In genomic region chr1:144379991-144380594, GRCm38 (mm10) we compare ENCODE assay signal across 9 mouse cellular contexts.
DNase-seq lines count a peak whose midpoint lies in the region; ATAC-seq lines count a peak whose summit lies in the region.
"Had no signal": no experiment of that assay in that cellular context is flagged by ENCODE, and none has a peak within 500 bp of the region (broad histone marks: within the 10 kb centered on the region; RNA-seq: fewer than 3 reads in every experiment).

No protein-coding gene starts in this region.

- no peaks in the 10 kb centered on the region for H3K27me3 ChIP-seq in hindbrain, embryonic 14.5 days (ENCODE audit: control insufficient read depth, insufficient read depth, low read length)
- H3K27me3 ChIP-seq in hindbrain, embryonic 13.5 days, result no peaks in the 10 kb centered on the region
- H3K27me3 ChIP-seq: limb, embryonic 13.5 days had no signal

- H3K4me1 ChIP-seq in hindbrain, embryonic 14.5 days (replicated peaks; ENCODE audit: control insufficient read depth, insufficient read depth, low read length), result no peaks in the 10 kb centered on the region
- H3K4me1 ChIP-seq in hindbrain, embryonic 13.5 days (replicated peaks), result no peaks in the 10 kb centered on the region
- H3K4me1 ChIP-seq: limb, embryonic 13.5 days had no signal

- 45% methylated on average over 3 of the region's 3 CpGs for whole genome bisulfite sequencing in hindbrain, embryonic 14.5 days
- WGBS in hindbrain, embryonic 13.5 days, result 52% methylated on average over 3 of the region's 3 CpGs

- no peak overlapping the region for H3K4me2 ChIP-seq in hindbrain, embryonic 14.5 days (replicated peaks)
- no peak overlapping the region for H3K4me2 ChIP-seq in hindbrain, embryonic 13.5 days
- H3K4me2 ChIP-seq: limb, embryonic 13.5 days had no signal

- no peaks in the 10 kb centered on the region for H3K9me3 ChIP-seq in hindbrain, embryonic 14.5 days (ENCODE audit: control insufficient read depth, low read length)
- no peaks in the 10 kb centered on the region for H3K9me3 ChIP-seq in hindbrain, embryonic 13.5 days
- H3K9me3 ChIP-seq: limb, embryonic 13.5 days had no signal

- DNase-seq in hindbrain, embryonic 14.5 days (ENCODE audit: low spot score), result peak; percentile 88
- peak; percentile 42 for DNase-seq in A20 (ENCODE audit: low read depth, low spot score)
- peak; percentile 33 for DNase-seq in ZHBTc4 (ENCODE audit: low read depth, low spot score)
- DNase-seq in adrenal gland, postnatal 10 days, result no peak
- DNase-seq in gastrocnemius, adult 18-20 months (ENCODE audit: low spot score), result no peak

- H3K27ac ChIP-seq in hindbrain, embryonic 14.5 days, result no peak overlapping the region
- H3K27ac ChIP-seq in hindbrain, embryonic 13.5 days, result no peak overlapping the region
- H3K27ac ChIP-seq: limb, embryonic 13.5 days had no signal

- no peak overlapping the region for H3K9ac ChIP-seq in hindbrain, embryonic 14.5 days
- H3K9ac ChIP-seq in hindbrain, embryonic 13.5 days, result no peak overlapping the region
- H3K9ac ChIP-seq: limb, embryonic 13.5 days had no signal

- H3K36me3 ChIP-seq in hindbrain, embryonic 14.5 days (replicated peaks; ENCODE audit: control insufficient read depth, insufficient read depth), result no peaks in the 10 kb centered on the region
- no peaks in the 10 kb centered on the region for H3K36me3 ChIP-seq in hindbrain, embryonic 13.5 days
- H3K36me3 ChIP-seq: limb, embryonic 13.5 days had no signal

- H3K4me3 ChIP-seq in hindbrain, embryonic 14.5 days (replicated peaks; ENCODE audit: low read length), result no peak overlapping the region
- H3K4me3 ChIP-seq in hindbrain, embryonic 13.5 days, result no peak overlapping the region
- H3K4me3 ChIP-seq: limb, embryonic 13.5 days had no signal

- no peak for ATAC-seq in hindbrain, embryonic 14.5 days (ENCODE audit: low FRiP score)
- no peak for ATAC-seq in hindbrain, embryonic 13.5 days (ENCODE audit: low FRiP score)
- ATAC-seq in granulocyte monocyte progenitor cell, adult 5-6 weeks (replicated peaks; ENCODE audit: poor library complexity, severe bottlenecking), result peak; percentile 61
- ATAC-seq in cerebellum, adult (ENCODE audit: insufficient number of reproducible peaks, low FRiP score, low TSS enrichment), result no peak

Comparison
In these comparisons a context has a peak if more than half of its experiments do, and no peak if none do; other contexts are left out.
1. DNase-seq: peak in hindbrain, embryonic 14.5 days (single experiment), A20 (single experiment) and ZHBTc4 (single experiment); none in adrenal gland, postnatal 10 days (single experiment) and gastrocnemius, adult 18-20 months (single experiment).